In genomic region chr3:14965438-14966044, GRCm38 (mm10) we compare ENCODE assay signal across 26 mouse cellular contexts.
A peak's percentile ranks its signal among the peaks of the same experiment; 100 is the strongest.
DNase-seq lines count a peak whose midpoint lies in the region; ATAC-seq and TF ChIP-seq lines count a peak whose summit lies in the region.
"Had no signal": no experiment of that assay in that cellular context is flagged by ENCODE, and none has a peak within 500 bp of the region (broad histone marks: within the 10 kb centered on the region; RNA-seq: fewer than 3 reads in every experiment).

No protein-coding gene starts in this region.

- H3K9ac ChIP-seq in liver, embryonic 15.5 days = no peak overlapping the region
- no peak overlapping the region for H3K9ac ChIP-seq in stomach, postnatal 0 days (ENCODE audit: low read length)
- H3K9ac ChIP-seq: heart, embryonic 12.5 days; hindbrain, embryonic 12.5 days; kidney, embryonic 15.5 days; limb, embryonic 15.5 days; midbrain, embryonic 15.5 days; neural tube, embryonic 15.5 days had no signal

- peak; percentile 3 for DNase-seq in c-Kit-negative CD71-positive TER-119-positive erythroid progenitor cells, embryonic 14.5 days (ENCODE audit: low read depth, low spot score)
- no peak for DNase-seq in stomach, postnatal 0 days (ENCODE audit: low spot score)
- DNase-seq in frontal cortex, adult 2 months (ENCODE audit: extremely low spot score in 1 of 2, low spot score in 1 of 2) = no peak
- DNase-seq in right cerebral cortex, adult 18-20 months = no peak
- no peak for DNase-seq in left cerebral cortex, adult 11 months (ENCODE audit: low spot score)
- DNase-seq: adrenal gland, postnatal 10 days; cerebellum, adult 18-20 months; cerebellum, postnatal 25 days; gastrocnemius, postnatal 10 days; heart, adult 11 months; heart, postnatal 14 days; layer of hippocampus, postnatal 36 days; lung, postnatal 14 days; right cerebral cortex, postnatal 4 days; thymus, postnatal 25 days had no signal

- no peaks in the 10 kb centered on the region for H3K36me3 ChIP-seq in erythroblast, embryonic 14.5 days (ENCODE audit: control insufficient read depth)
- no peaks in the 10 kb centered on the region for H3K36me3 ChIP-seq in liver, embryonic 15.5 days (replicated peaks)
- no peaks in the 10 kb centered on the region for H3K36me3 ChIP-seq in stomach, postnatal 0 days (ENCODE audit: control insufficient read depth, insufficient read depth, low read length)
- H3K36me3 ChIP-seq: heart, embryonic 12.5 days; hindbrain, embryonic 12.5 days; kidney, embryonic 15.5 days; limb, embryonic 15.5 days; midbrain, embryonic 15.5 days; neural tube, embryonic 15.5 days had no signal

- no peaks in the 10 kb centered on the region for H3K27me3 ChIP-seq in erythroblast, embryonic 14.5 days (ENCODE audit: control insufficient read depth)
- H3K27me3 ChIP-seq in liver, embryonic 15.5 days = no peaks in the 10 kb centered on the region
- H3K27me3 ChIP-seq in stomach, postnatal 0 days (ENCODE audit: control insufficient read depth, insufficient read depth, low read length) = no peaks in the 10 kb centered on the region
- H3K27me3 ChIP-seq: heart, embryonic 12.5 days; hindbrain, embryonic 12.5 days; kidney, embryonic 15.5 days; limb, embryonic 15.5 days; megakaryocyte, embryonic 14.5 days; midbrain, embryonic 15.5 days; neural tube, embryonic 15.5 days; Patski had no signal

- H3K4me1 ChIP-seq in erythroblast, embryonic 14.5 days (ENCODE audit: control insufficient read depth) = peaks cover 19% of the 10 kb centered on the region
- peaks cover 7% of the 10 kb centered on the region for H3K4me1 ChIP-seq in liver, embryonic 15.5 days (replicated peaks)
- no peaks in the 10 kb centered on the region for H3K4me1 ChIP-seq in stomach, postnatal 0 days (replicated peaks; ENCODE audit: control insufficient read depth, insufficient read depth)
- H3K4me1 ChIP-seq: heart, embryonic 12.5 days; hindbrain, embryonic 12.5 days; kidney, embryonic 15.5 days; limb, embryonic 15.5 days; midbrain, embryonic 15.5 days; neural tube, embryonic 15.5 days had no signal

- H3K27ac ChIP-seq in liver, embryonic 15.5 days (replicated peaks) = no peak overlapping the region
- H3K27ac ChIP-seq in stomach, postnatal 0 days (replicated peaks) = peak overlapping the region; percentile 65; the same call in 1 of the 2 replicates
- H3K27ac ChIP-seq: hindbrain, embryonic 12.5 days; kidney, embryonic 15.5 days; limb, embryonic 15.5 days; midbrain, embryonic 15.5 days; neural tube, embryonic 15.5 days had no signal

- ATAC-seq in liver, embryonic 15.5 days (ENCODE audit: insufficient read depth) = peak; percentile 60; the same call in 1 of the 2 replicates
- ATAC-seq in stomach, postnatal 0 days (ENCODE audit: low FRiP score, low TSS enrichment) = peak; percentile 52; the same call in 1 of the 2 replicates
- ATAC-seq: midbrain, embryonic 15.5 days had no signal

- TF ChIP-seq EP300 in stomach, postnatal 0 days (optimal IDR thresholded peaks at IDR 0.05) = no peak

- WGBS in liver, embryonic 15.5 days (ENCODE audit: insufficient replicate concordance) = 41% methylated on average over 5 of the region's 5 CpGs
- 70% methylated on average over 5 of the region's 5 CpGs for WGBS in stomach, postnatal 0 days

- H3K4me3 ChIP-seq in erythroblast, embryonic 14.5 days (replicated peaks) = peak overlapping the region; percentile 13
- no peak overlapping the region for H3K4me3 ChIP-seq in liver, embryonic 15.5 days (replicated peaks)
- H3K4me3 ChIP-seq in stomach, postnatal 0 days (ENCODE audit: low read depth, low read length) = no peak overlapping the region
- H3K4me3 ChIP-seq: heart, embryonic 12.5 days; hindbrain, embryonic 12.5 days; kidney, embryonic 15.5 days; limb, embryonic 15.5 days; megakaryocyte, embryonic 14.5 days; midbrain, embryonic 15.5 days; myocyte; neural tube, embryonic 15.5 days had no signal

- no peaks in the 10 kb centered on the region for H3K9me3 ChIP-seq in erythroblast, embryonic 14.5 days (ENCODE audit: control insufficient read depth, low read length)
- no peaks in the 10 kb centered on the region for H3K9me3 ChIP-seq in liver, embryonic 15.5 days (replicated peaks)
- no peaks in the 10 kb centered on the region for H3K9me3 ChIP-seq in stomach, postnatal 0 days (ENCODE audit: control insufficient read depth, low read length)
- H3K9me3 ChIP-seq: heart, embryonic 12.5 days; hindbrain, embryonic 12.5 days; kidney, embryonic 15.5 days; limb, embryonic 15.5 days; megakaryocyte, embryonic 14.5 days; midbrain, embryonic 15.5 days; neural tube, embryonic 15.5 days had no signal

- peak overlapping the region; percentile 46 for H3K4me2 ChIP-seq in liver, embryonic 15.5 days
- H3K4me2 ChIP-seq in stomach, postnatal 0 days (replicated peaks; ENCODE audit: low read depth) = no peak overlapping the region
- H3K4me2 ChIP-seq: heart, embryonic 12.5 days; hindbrain, embryonic 12.5 days; kidney, embryonic 15.5 days; limb, embryonic 15.5 days; midbrain, embryonic 15.5 days; neural tube, embryonic 15.5 days had no signal

- no peak for TF ChIP-seq CTCF in stomach, postnatal 0 days (IDR thresholded peaks at IDR 0.05; ENCODE audit: low read depth)
